Mouse (Mus musculus): ENCODE results near the gene Mfsd4a. TPM values are rescaled to one million over a fixed set of nuclear protein-coding genes. Genes with fewer than 3 reads are reported as not detected.
A peak's percentile ranks its signal among the peaks of the same experiment; 100 is the strongest.

Mfsd4a gene
- 9.5 and 13.4 TPM in 2 replicates for polyA plus RNA-seq (2016; fragmentation: Nextera tagmentation; extraction: Ambion mirVana)

DNA sequence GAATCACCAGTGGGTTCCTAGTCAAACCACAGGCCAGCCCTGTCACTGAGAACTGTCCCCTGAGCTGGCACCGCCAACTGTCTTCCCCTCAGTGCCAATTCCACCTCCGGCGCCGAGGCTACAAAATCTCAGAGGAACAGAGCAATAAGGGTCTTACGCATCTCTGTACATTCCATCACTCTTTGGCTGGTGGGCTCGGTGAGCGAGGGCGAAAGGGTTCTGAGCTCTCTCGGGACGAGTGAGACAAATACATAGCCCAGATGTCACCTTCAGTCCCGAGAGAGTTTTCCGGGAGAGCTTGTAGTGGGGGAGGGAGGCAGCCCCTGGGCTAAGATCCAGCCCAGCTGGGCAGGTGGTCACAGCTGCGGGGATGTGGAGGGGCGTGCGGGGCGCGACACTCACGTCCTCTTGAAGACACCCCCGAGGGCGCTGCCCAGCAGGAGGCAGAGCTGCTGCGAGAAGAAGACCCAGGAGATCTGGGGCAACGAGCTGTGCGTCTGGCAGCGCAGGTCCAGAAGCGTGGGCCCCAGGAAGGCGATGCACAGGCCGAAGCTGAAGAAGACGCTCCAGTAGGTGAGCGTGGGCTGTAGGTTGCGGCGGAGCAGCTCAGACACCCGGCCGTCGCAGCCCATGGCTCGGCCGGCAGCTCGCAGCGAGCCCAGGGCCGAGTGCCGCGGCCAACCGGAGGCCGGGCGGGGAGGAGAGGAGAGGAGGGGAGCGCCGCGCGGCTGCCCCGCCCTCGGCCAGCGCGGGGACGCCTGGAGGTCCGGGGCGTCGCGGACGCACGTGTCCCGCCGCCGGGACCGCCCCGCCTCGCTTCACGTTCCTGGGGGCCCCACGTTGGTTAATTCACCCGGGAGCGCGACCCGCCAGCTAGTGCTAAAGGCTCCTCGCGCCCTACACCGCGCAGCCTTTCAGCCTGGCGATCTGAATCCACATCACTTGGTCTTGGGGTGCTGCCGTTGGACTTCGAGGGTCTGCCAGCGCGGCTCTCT, at the start of gene Mfsd4a:
TSS of gene Mfsd4a (minus strand) at position 802 of the 995 bp plus-strand sequence.
- DNase-seq (ENCODE audit: low spot score): peak; percentile 66
- no peaks in the 10 kb centered on the region for H3K36me3 ChIP-seq
- peak within 1 kb of the TSS; percentile 62; the same call in 1 of the 2 replicates for H3K27ac ChIP-seq
- WGBS: 3% methylated on average over 79 of the region's 80 CpGs
- peaks cover 19% of the 10 kb centered on the region for H3K4me1 ChIP-seq
- peaks cover 73% of the 10 kb centered on the region for H3K27me3 ChIP-seq (ENCODE audit: low read depth, poor library complexity, severe bottlenecking)
- peak within 1 kb of the TSS; percentile 59 for H3K4me3 ChIP-seq
- no peaks in the 10 kb centered on the region for H3K9me3 ChIP-seq (replicated peaks)

DNA sequence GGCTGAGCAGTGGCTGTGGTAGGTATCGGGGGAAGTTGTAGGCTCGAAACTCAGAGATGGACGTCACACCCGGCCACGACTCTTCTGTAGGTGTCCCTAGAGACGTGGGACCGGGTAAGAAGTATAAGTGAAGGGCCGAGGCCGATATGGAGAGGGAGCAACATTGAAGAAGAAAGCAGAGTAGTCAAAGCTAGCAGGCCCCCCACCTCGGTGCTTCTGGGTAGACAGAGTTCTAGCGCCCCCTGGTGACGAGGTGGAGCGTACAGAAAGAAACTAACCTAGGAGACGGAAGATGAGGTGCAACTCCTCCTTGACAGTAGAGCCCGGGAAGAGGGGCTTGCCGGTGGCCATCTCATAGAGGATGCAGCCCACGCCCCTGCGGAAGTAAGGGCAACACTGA, 48.7 kb upstream of the Mfsd4a start:
- Histone ChIP-seq H3K4me3 (no peak overlapping the region), H3K4me1 (peaks cover 9% of the 10 kb centered on the region; the same call in 1 of the 2 replicates), H3K27me3 (ENCODE audit: low read depth, poor library complexity, severe bottlenecking) (no peaks in the 10 kb centered on the region), H3K9me3 (replicated peaks) (no peaks in the 10 kb centered on the region), H3K27ac (no peak overlapping the region), H3K36me3 (no peaks in the 10 kb centered on the region)
- 37% methylated on average over 18 of the region's 18 CpGs for WGBS
- peak; percentile 82 for DNase-seq (ENCODE audit: low spot score)

DNA sequence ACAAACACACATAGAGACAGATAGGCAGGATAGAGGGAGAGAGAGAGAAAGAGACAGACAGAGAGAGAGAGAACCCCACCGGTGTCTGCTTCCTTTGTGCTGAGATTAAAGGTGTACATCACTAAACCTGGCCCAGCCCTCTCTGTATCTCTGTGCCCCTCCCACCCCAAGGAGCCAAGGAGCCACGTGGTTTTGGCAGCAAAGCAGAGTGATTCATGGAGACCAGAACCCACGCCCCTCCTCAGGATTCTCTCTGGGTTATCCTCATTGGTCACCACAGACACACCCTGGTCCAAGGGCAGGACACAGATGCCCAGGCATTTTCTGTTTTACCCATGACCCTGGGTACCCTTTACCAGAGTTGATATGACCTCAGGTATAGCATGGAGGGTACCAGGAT, 45.2 kb upstream of the Mfsd4a start:
- Histone ChIP-seq H3K27ac (no peak overlapping the region), H3K4me3 (no peak overlapping the region), H3K4me1 (0 out of 2 replicates have a peak, but pooled peaks cover 8% of the 10 kb centered on the region), H3K9me3 (replicated peaks) (no peaks in the 10 kb centered on the region), H3K36me3 (no peaks in the 10 kb centered on the region), H3K27me3 (ENCODE audit: low read depth, poor library complexity, severe bottlenecking) (no peaks in the 10 kb centered on the region)
- DNase-seq (ENCODE audit: low spot score): no peak
- WGBS: 58% methylated on average over 3 of the region's 3 CpGs

DNA sequence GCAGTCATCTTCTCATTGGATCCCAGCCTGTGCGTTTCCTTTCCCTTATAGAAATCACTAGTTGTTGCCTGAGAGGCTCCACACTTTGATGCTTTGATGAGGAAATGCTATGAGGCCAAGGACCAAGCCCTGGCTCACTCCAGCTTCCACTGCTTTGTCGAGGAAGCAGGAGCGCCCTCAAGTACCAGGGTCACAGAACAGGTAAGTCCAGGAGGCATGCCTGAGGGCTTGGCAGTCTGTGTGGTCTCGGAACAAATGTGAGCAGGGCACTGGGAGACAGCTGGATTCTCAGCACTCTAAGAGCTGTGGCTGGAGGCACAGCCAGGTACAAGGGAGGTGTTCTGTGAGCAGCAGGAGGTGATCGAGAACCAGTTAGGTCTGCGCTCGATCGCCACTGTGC, 44.6 kb upstream of the Mfsd4a start:
- DNase-seq (ENCODE audit: low spot score): no peak
- H3K4me1 ChIP-seq: 0 out of 2 replicates have a peak, but pooled peaks cover 8% of the 10 kb centered on the region
- no peaks in the 10 kb centered on the region for H3K36me3 ChIP-seq
- H3K4me3 ChIP-seq: no peak overlapping the region
- no peak overlapping the region for H3K27ac ChIP-seq
- H3K9me3 ChIP-seq (replicated peaks): no peaks in the 10 kb centered on the region
- 84% methylated on average over 8 of the region's 8 CpGs for whole genome bisulfite sequencing
- no peaks in the 10 kb centered on the region for H3K27me3 ChIP-seq (ENCODE audit: low read depth, poor library complexity, severe bottlenecking)

DNA sequence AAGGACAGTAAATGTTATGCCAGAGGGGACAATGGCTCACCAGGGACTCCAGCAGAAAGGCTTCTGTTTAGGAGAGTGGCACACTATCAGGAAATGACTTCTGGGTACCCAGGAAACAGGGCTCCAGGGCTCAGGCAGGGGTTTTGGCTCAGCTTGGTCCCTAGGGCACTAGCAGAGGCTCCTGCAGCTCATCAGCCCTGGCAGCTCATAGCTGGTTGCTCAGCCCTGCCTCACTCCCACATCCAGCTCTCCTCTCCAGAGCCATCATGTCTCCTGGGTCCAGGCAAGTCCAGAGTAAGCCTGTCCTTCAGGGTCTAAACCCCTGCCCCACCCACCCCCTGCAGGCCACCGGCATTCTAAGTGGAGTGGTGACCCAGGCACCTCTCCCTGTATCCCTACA, 43.5 kb upstream of the Mfsd4a start:
- no peak for DNase-seq (ENCODE audit: low spot score)
- H3K27ac ChIP-seq: no peak overlapping the region
- H3K4me1 ChIP-seq: 0 out of 2 replicates have a peak, but pooled peaks cover 4% of the 10 kb centered on the region
- H3K4me3 ChIP-seq: no peak overlapping the region
- 53% methylated on average over 1 of the region's 1 CpGs for WGBS
- H3K9me3 ChIP-seq (replicated peaks): no peaks in the 10 kb centered on the region
- H3K36me3 ChIP-seq: no peaks in the 10 kb centered on the region
- H3K27me3 ChIP-seq (ENCODE audit: low read depth, poor library complexity, severe bottlenecking): 0 out of 2 replicates have a peak, but pooled peaks cover 5% of the 10 kb centered on the region

DNA sequence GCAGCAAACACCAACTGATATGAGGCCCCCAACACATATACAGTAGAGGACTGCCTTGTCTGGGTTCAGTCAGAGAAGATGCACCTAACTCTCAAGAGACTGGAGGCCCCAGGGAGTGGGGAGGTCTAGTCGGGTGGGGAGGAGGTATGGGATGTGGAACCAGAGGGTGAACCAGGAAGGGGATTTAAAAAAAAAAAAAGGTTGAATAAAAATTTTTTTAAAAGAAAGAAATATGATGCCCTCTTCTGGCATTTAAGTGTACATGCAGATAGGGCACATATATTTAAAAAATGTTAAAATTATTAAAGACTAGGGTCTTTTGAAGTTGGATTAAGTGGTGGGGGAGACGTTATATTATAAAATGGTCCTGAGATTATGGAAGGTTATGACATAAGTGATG, 41.5 kb upstream of the Mfsd4a start:
- no peak overlapping the region for H3K4me3 ChIP-seq
- H3K27me3 ChIP-seq (ENCODE audit: low read depth, poor library complexity, severe bottlenecking): 0 out of 2 replicates have a peak, but pooled peaks cover 5% of the 10 kb centered on the region
- H3K27ac ChIP-seq: no peak overlapping the region
- 79% methylated on average over 2 of the region's 2 CpGs for whole genome bisulfite sequencing
- 0 out of 2 replicates have a peak, but pooled peaks cover 2% of the 10 kb centered on the region for H3K4me1 ChIP-seq
- no peaks in the 10 kb centered on the region for H3K9me3 ChIP-seq (replicated peaks)
- DNase-seq (ENCODE audit: low spot score): no peak
- H3K36me3 ChIP-seq: no peaks in the 10 kb centered on the region

DNA sequence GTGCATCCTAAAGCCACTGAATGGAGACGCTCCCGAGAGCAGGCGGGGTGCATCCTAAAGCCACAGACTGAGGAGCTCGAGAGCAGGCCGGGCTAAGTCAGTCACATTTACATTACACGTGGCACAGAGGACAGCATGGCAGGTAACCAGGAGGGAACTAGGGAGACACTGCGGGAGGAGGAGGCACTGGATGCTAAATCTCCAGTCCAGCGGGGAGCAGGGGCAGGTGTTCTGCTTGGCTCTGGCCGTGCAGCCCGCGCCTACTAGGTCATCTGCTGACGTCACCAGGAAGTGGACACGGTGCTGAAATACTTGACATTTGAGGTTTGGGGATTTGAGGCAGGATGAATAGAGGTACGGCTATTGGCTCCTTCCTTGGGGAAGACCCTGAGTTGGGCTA, 36.5 kb upstream of the Mfsd4a start:
- WGBS: 75% methylated on average over 14 of the region's 14 CpGs
- Histone ChIP-seq H3K4me1 (peaks cover 6% of the 10 kb centered on the region; the same call in 1 of the 2 replicates), H3K27ac (no peak overlapping the region), H3K36me3 (no peaks in the 10 kb centered on the region), H3K27me3 (ENCODE audit: low read depth, poor library complexity, severe bottlenecking) (0 out of 2 replicates have a peak, but pooled peaks cover 5% of the 10 kb centered on the region), H3K4me3 (no peak overlapping the region), H3K9me3 (replicated peaks) (no peaks in the 10 kb centered on the region)
- no peak for DNase-seq (ENCODE audit: low spot score)

DNA sequence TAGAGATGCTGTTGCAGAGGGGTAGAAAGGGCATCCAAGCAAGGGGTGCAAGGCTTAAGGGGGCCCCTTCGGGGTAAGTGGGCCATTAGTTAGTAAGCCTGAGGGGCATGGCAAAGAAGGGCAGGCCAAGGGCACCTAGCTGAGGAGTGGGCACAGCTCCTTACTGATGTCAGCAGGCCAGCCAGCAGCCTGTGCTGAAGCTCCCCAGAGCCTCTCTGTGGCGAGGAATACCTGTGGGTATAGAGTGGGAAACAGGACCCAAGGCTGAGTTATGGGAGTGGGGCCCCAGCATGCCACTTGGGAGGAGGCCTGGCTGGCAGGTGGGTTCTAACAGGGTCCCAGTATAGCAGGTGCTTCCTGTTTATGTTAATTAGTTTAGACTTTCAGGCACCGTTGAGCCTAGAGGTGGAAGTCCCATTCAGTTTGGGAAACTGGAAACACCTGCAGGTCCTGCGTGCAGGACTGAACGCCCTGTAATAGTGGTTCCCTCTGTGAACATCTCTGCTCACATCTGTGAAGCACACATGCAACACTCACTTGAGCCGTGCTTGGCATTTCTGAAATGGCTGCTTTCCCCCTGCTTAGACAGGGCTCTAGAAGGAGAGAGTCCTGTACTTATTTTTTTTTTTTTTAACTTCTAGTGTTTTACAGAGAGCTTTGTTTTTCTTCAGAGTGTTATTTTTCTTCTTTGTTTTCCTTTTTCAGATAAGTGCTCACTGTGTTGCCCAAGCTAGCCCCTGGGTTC, 34.3 kb upstream of the Mfsd4a start:
- Histone ChIP-seq H3K9me3 (replicated peaks) (no peaks in the 10 kb centered on the region), H3K4me3 (no peak overlapping the region), H3K27ac (no peak overlapping the region), H3K4me1 (peaks cover 6% of the 10 kb centered on the region; the same call in 1 of the 2 replicates), H3K27me3 (ENCODE audit: low read depth, poor library complexity, severe bottlenecking) (0 out of 2 replicates have a peak, but pooled peaks cover 5% of the 10 kb centered on the region), H3K36me3 (no peaks in the 10 kb centered on the region)
- 77% methylated on average over 6 of the region's 6 CpGs for WGBS
- no peak for DNase-seq (ENCODE audit: low spot score)

DNA sequence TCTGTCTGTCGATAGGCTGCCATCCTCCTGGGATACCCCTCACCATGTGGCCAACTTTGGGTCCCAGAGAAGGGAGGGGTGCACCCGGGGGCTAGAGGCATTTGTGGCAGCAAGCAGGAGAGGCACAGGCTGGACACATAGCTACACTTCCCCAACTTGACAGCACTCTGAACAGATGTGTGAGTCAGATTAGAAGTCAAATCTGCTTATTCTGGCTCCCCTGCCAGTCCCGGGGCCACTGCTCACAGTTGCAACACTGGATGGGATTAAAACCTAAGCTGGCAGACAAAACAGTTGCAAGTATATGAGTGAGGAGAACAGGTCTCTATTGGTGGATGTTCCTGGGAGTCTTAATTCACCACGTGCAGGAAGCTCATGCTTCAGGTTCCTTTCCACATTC, 31.9 kb upstream of the Mfsd4a start:
- peaks cover 6% of the 10 kb centered on the region; the same call in 1 of the 2 replicates for H3K4me1 ChIP-seq
- no peak for DNase-seq (ENCODE audit: low spot score)
- H3K27ac ChIP-seq: no peak overlapping the region
- 78% methylated on average over 4 of the region's 4 CpGs for WGBS
- H3K4me3 ChIP-seq: no peak overlapping the region
- H3K27me3 ChIP-seq (ENCODE audit: low read depth, poor library complexity, severe bottlenecking): no peaks in the 10 kb centered on the region
- H3K36me3 ChIP-seq: no peaks in the 10 kb centered on the region
- H3K9me3 ChIP-seq (replicated peaks): no peaks in the 10 kb centered on the region

DNA sequence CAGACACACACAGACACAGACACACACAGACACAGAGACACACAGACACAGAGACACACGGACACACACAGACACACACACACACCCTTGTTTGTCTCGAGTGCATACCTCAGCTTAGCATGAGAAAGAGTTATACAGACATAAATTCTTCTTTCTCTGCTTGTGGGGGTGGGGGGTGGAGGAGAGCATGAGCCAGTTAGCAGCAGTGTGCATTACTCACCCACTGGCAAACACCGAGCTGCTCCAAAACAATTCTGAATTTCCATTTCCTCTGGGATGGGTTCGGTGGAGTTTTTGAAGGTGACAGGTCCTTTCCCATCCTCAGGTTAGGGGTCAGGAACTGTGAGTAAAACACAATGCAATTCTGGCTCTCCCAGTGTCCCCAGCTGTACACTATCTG, 31.2 kb upstream of the Mfsd4a start:
- DNase-seq (ENCODE audit: low spot score): no peak
- H3K4me1 ChIP-seq: peaks cover 6% of the 10 kb centered on the region; the same call in 1 of the 2 replicates
- no peak overlapping the region for H3K27ac ChIP-seq
- H3K36me3 ChIP-seq: no peaks in the 10 kb centered on the region
- no peaks in the 10 kb centered on the region for H3K9me3 ChIP-seq (replicated peaks)
- no peaks in the 10 kb centered on the region for H3K27me3 ChIP-seq (ENCODE audit: low read depth, poor library complexity, severe bottlenecking)
- no peak overlapping the region for H3K4me3 ChIP-seq
- 87% methylated on average over 4 of the region's 4 CpGs for WGBS

DNA sequence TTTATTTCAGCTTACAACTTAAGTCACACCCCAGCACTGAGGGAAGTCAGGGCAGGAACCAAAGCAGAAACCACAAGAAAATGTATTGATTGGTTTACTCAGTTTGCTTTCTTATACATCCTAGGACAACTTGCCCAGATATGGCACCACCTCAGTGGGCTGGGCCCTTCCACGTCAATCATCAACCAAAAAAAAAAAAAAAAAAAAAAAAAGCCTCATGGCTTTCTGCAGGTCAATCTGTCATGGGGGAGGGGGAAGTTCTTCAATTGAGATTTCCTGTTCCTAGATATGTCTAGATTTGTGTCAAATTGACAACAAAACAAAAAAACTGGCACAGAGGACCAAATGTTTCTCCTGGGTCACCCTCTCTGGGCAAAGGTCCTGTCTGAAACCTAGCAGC, 30.2 kb upstream of the Mfsd4a start:
- H3K27ac ChIP-seq: no peak overlapping the region
- no peaks in the 10 kb centered on the region for H3K36me3 ChIP-seq
- no peak overlapping the region for H3K4me3 ChIP-seq
- H3K4me1 ChIP-seq: peaks cover 6% of the 10 kb centered on the region; the same call in 1 of the 2 replicates
- no peak for DNase-seq (ENCODE audit: low spot score)
- 88% methylated on average over 1 of the region's 1 CpGs for WGBS
- H3K9me3 ChIP-seq (replicated peaks): no peaks in the 10 kb centered on the region
- no peaks in the 10 kb centered on the region for H3K27me3 ChIP-seq (ENCODE audit: low read depth, poor library complexity, severe bottlenecking)

DNA sequence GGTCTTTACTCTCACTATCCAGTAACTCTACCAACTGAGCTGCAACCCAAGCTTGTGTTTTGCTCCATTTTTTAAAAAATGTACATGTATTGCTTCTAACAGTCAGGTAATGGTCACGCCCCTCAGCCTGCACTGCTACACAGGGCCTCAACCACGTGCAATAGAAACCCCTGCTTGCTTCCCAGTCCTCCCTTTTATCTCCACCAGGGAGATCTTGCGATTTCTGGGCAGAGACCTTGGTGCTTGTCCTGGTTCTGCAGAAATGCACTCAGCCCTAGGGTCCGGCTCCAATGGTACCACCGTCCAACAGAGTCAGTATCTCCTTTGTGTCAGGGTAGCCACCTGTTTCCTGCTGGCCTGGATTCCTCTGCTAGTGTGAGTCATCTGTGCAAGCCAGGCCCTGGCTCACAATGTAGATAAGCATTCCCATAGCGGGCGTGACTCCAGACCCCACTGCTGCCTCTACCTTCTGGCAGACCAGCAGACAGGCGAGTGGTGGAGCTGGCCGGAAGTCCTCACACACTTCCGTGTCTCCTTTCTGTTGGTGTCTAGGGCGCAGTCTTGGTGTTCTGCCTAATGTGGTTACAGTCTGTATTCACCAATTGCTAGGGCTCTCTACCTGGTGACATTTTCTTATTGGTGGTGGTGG, 27.6 kb upstream of the Mfsd4a start:
- Histone ChIP-seq H3K36me3 (no peaks in the 10 kb centered on the region), H3K9me3 (replicated peaks) (no peaks in the 10 kb centered on the region), H3K27me3 (ENCODE audit: low read depth, poor library complexity, severe bottlenecking) (no peaks in the 10 kb centered on the region), H3K4me1 (no peaks in the 10 kb centered on the region), H3K27ac (no peak overlapping the region), H3K4me3 (no peak overlapping the region)
- WGBS: 72% methylated on average over 11 of the region's 11 CpGs
- DNase-seq (ENCODE audit: low spot score): no peak
